Mouse (Mus musculus): ENCODE measurements around the gene Dsn1. TPM values are rescaled to one million over a fixed set of nuclear protein-coding genes. Genes with fewer than 3 reads are reported as not detected.

The Dsn1 gene
- total RNA-seq, 2 experiments from 2014 or later, result 4.0 to 5.4 TPM

DNA sequence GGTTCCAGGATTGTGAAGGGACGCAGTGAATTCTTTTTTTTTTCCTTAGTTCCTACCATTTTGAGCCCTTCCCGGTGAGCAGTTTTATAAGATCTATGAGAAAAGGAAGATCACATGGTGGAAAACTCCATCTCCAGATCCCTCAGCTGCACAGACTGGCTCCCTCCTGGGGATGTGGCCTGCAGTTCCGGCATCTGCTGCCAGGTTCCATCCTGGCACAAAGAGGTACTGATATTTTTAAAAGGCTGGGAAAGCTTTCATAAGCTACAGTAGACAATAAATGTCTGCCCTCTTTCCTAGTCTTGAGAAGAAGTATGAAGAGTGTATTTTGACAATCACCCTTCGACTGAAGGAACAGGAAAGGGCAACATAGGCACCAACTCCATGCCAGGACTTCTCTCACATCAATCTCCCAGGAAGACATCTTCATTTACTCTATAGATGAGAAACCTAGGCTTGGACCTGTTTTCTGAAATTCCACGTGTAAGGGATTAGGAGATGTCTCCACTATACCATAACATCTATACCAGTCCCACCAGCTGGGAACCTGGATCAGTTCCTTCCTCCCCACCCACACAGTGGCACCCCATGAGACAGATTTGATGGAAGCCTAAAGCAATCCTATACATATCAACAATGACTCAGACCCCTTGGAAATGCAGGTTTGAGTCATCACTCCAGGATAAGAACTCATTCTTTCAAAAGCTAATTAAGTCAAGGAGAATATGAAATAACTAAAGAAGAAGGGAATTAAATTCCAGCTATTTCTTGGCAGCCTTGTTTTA lies 33.4 kb downstream of the Dsn1 start:
- no peak for DNase-seq (ENCODE audit: low spot score in 2 of 2)

GRCm38 (mm10) chr2:156970253-156970652 lies 36.7 kb downstream of the Dsn1 start:
- no peak for DNase-seq (ENCODE audit: low spot score in 2 of 2)

DNA sequence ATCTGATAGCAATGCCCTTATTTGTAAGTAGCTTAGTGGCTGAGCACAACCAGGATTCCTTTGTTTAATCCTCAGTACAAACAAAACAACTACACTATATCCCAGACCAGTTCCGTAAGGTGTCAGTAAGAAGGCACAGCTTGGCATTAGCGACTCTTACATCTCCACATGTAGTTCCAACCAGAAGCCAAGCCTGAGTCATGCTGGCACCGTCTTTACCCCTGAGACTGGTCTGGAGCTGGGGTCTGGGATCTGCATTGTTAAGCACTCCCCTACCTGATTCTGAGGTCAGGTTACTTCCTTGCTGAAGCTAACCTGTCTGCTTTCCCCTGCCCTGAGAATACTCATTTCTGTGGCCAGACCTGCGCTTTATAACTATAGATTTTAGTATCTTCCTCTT lies 38.5 kb downstream of the Dsn1 start:
- no peak for DNase-seq (ENCODE audit: low spot score in 2 of 2)

GRCm38 (mm10) chr2:156967388-156967787 lies 39.6 kb downstream of the Dsn1 start:
- DNase-seq (ENCODE audit: low spot score in 2 of 2), result no peak

DNA sequence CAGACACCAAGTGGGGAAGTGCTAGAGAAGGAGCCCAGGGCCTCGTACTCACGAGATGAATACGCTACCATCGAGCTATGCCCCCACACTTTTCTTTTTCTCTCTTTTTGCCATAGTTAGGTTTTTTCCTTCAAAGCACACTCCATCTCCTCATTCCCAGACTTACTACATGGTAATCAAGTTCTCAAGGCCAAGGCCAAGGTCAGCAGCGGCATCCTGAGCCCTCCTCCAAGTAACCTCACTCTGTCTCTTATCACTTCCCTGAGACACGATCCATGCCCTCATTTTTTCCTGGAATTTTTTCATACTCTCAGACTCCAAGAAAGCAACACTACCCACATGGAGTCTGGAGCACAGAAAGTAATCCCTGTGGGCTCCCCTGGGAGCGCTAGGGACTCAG lies 43.1 kb downstream of the Dsn1 start:
- DNase-seq (ENCODE audit: low spot score in 2 of 2), result no peak

- no peak for DNase-seq (ENCODE audit: low spot score in 2 of 2)
Observed at GRCm38 (mm10) chr2:156958496-156959252, 48.3 kb downstream of the Dsn1 start.

GRCm38 (mm10) chr2:156957035-156957434 lies 49.9 kb downstream of the Dsn1 start:
- no peak for DNase-seq (ENCODE audit: low spot score in 2 of 2)

GRCm38 (mm10) chr2:156956306-156956705 lies 50.6 kb downstream of the Dsn1 start:
- no peak for DNase-seq (ENCODE audit: low spot score in 2 of 2)

DNA sequence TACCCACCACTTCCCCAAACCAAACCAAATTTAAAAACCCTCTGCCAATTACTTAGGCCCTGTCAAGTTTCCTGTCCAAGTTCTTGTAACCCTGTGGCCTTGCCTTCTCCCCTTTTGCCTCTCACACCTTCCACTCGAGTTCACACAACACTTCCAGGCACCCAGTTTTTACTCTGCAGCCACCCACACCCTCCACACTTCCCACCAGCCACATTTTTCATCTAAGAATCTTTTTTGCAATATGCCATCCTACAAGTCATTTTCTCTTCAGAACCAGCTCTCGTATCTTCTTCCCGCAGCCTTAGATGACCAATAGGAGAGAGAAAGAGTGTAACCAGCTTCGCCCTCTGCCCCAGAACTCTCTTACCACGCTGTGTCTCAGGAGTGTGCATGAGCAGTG lies 52.5 kb downstream of the Dsn1 start:
- no peak for DNase-seq (ENCODE audit: low spot score in 2 of 2)

- no peak for DNase-seq (ENCODE audit: low spot score in 2 of 2)
Observed at GRCm38 (mm10) chr2:156951301-156952094, 55.5 kb downstream of the Dsn1 start.

- no peak for DNase-seq (ENCODE audit: low spot score in 2 of 2)
Observed at GRCm38 (mm10) chr2:156950816-156951215, 56.1 kb downstream of the Dsn1 start.

Other genes with a start within 250 kb of the Dsn1 start
- 10 to 100 TPM; 22.3 to 24.9 TPM for gene Myl9, start 231.7 kb downstream of the Dsn1 start, total RNA-seq (2021)
- gene Tgif2, start 167.1 kb downstream of the Dsn1 start, total RNA-seq (2021), result 1 to 10 TPM; 2.7 to 3.0 TPM
- 1 to 10 TPM; 3.4 to 3.5 TPM for gene 4930518I15Rik, start 149.2 kb downstream of the Dsn1 start, total RNA-seq (2021)
- gene Rab5if, start 144.0 kb downstream of the Dsn1 start, total RNA-seq (2021), result 100 to 1,000 TPM; 108 to 114 TPM
- under 1 TPM; 0.19 to 0.30 TPM for gene Sla2, start 120.0 kb downstream of the Dsn1 start, total RNA-seq (2021)
- 100 to 1,000 TPM; 457 to 474 TPM for gene Ndrg3, start 15.1 kb downstream of the Dsn1 start, total RNA-seq (2021)
- gene Soga1, start 72.1 kb upstream of the Dsn1 start, total RNA-seq (2021), result 10 to 100 TPM; 63.0 to 66.5 TPM
- not detected for gene Tldc2, start 79.9 kb upstream of the Dsn1 start, total RNA-seq (2021)
- gene Samhd1, start 128.1 kb upstream of the Dsn1 start, total RNA-seq (2021), result 10 to 100 TPM; 14.3 to 14.5 TPM
- gene Rbl1, start 197.4 kb upstream of the Dsn1 start, total RNA-seq (2021), result 1 to 10 TPM; 1.7 to 1.9 TPM